ENCODE assay signal across 19 mouse cellular contexts in genomic region chr1:35943800-35944199, GRCm38 (mm10).
DNase-seq lines count a peak whose midpoint lies in the region; ATAC-seq and TF ChIP-seq lines count a peak whose summit lies in the region.
"Had no signal": no experiment of that assay in that cellular context is flagged by ENCODE, and none has a peak within 500 bp of the region (broad histone marks: within the 10 kb centered on the region; RNA-seq: fewer than 3 reads in every experiment).

No protein-coding gene starts in this region.

- H3K4me2 ChIP-seq in intestine, embryonic 15.5 days (replicated peaks): no peak overlapping the region
- H3K4me2 ChIP-seq in intestine, postnatal 0 days (replicated peaks; ENCODE audit: low read depth): no peak overlapping the region
- H3K4me2 ChIP-seq in midbrain, embryonic 12.5 days (replicated peaks): no peak overlapping the region
- no peak overlapping the region for H3K4me2 ChIP-seq in midbrain, embryonic 15.5 days
- no peak overlapping the region for H3K4me2 ChIP-seq in neural tube, embryonic 11.5 days (ENCODE audit: low read depth)
- H3K4me2 ChIP-seq: hindbrain, embryonic 15.5 days; liver, embryonic 13.5 days; stomach, embryonic 15.5 days had no signal

- WGBS in intestine, embryonic 15.5 days: 50% methylated on average over 7 of the region's 7 CpGs
- 62% methylated on average over 7 of the region's 7 CpGs for WGBS in intestine, postnatal 0 days
- WGBS in midbrain, embryonic 12.5 days: 16% methylated on average over 7 of the region's 7 CpGs
- WGBS in midbrain, embryonic 15.5 days: 31% methylated on average over 7 of the region's 7 CpGs
- WGBS in neural tube, embryonic 11.5 days: 12% methylated on average over 7 of the region's 7 CpGs

- peak; percentile 36 for DNase-seq in embryo, embryonic 11 days
- no peak for DNase-seq in embryo, embryonic 9.5 days (ENCODE audit: extremely low spot score)
- DNase-seq in neural tube, embryonic 11.5 days (ENCODE audit: low spot score): peak; percentile 42
- DNase-seq in spleen, postnatal 4 days (ENCODE audit: low spot score in 2 of 2): no peak
- DNase-seq: cerebellum, adult 9-10 months; gastrocnemius, postnatal 25 days; liver, embryonic 13.5 days; spleen, adult 18-20 months had no signal

- no peak for TF ChIP-seq CTCF in intestine, postnatal 0 days (IDR thresholded peaks at IDR 0.05; ENCODE audit: low read depth)

- H3K4me3 ChIP-seq in intestine, embryonic 15.5 days (replicated peaks): no peak overlapping the region
- H3K4me3 ChIP-seq in intestine, postnatal 0 days (ENCODE audit: low read depth, low read length): no peak overlapping the region
- H3K4me3 ChIP-seq in midbrain, embryonic 12.5 days: no peak overlapping the region
- H3K4me3 ChIP-seq in midbrain, embryonic 15.5 days: no peak overlapping the region
- no peak overlapping the region for H3K4me3 ChIP-seq in neural tube, embryonic 11.5 days (ENCODE audit: low read depth, low read length)
- H3K4me3 ChIP-seq: erythroblast, embryonic 14.5 days; hindbrain, embryonic 15.5 days; left cerebral cortex, adult 2 months; liver, embryonic 13.5 days; myocyte; stomach, embryonic 15.5 days had no signal

- H3K36me3 ChIP-seq in intestine, embryonic 15.5 days: no peaks in the 10 kb centered on the region
- H3K36me3 ChIP-seq in intestine, postnatal 0 days (ENCODE audit: control insufficient read depth, insufficient read depth): no peaks in the 10 kb centered on the region
- H3K36me3 ChIP-seq in midbrain, embryonic 12.5 days: no peaks in the 10 kb centered on the region
- no peaks in the 10 kb centered on the region for H3K36me3 ChIP-seq in midbrain, embryonic 15.5 days (replicated peaks)
- no peaks in the 10 kb centered on the region for H3K36me3 ChIP-seq in neural tube, embryonic 11.5 days (ENCODE audit: control insufficient read depth, insufficient read depth, low read length)
- H3K36me3 ChIP-seq: hindbrain, embryonic 15.5 days; liver, embryonic 13.5 days; stomach, embryonic 15.5 days had no signal

- no peaks in the 10 kb centered on the region for H3K27me3 ChIP-seq in intestine, embryonic 15.5 days (replicated peaks)
- no peaks in the 10 kb centered on the region for H3K27me3 ChIP-seq in intestine, postnatal 0 days (replicated peaks; ENCODE audit: control insufficient read depth, insufficient read depth, low read length)
- no peaks in the 10 kb centered on the region for H3K27me3 ChIP-seq in midbrain, embryonic 12.5 days
- H3K27me3 ChIP-seq in midbrain, embryonic 15.5 days (replicated peaks): no peaks in the 10 kb centered on the region
- H3K27me3 ChIP-seq in neural tube, embryonic 11.5 days (ENCODE audit: control insufficient read depth, insufficient read depth, low read length): no peaks in the 10 kb centered on the region
- H3K27me3 ChIP-seq: hindbrain, embryonic 15.5 days; liver, embryonic 13.5 days; Patski; stomach, embryonic 15.5 days had no signal

- H3K4me1 ChIP-seq in intestine, embryonic 15.5 days (replicated peaks): no peaks in the 10 kb centered on the region
- no peaks in the 10 kb centered on the region for H3K4me1 ChIP-seq in intestine, postnatal 0 days (replicated peaks; ENCODE audit: control insufficient read depth, insufficient read depth, low read length)
- peaks cover 38% of the 10 kb centered on the region for H3K4me1 ChIP-seq in midbrain, embryonic 12.5 days
- H3K4me1 ChIP-seq in midbrain, embryonic 15.5 days: peaks cover 31% of the 10 kb centered on the region
- H3K4me1 ChIP-seq in neural tube, embryonic 11.5 days (ENCODE audit: control insufficient read depth, insufficient read depth, low read length): peaks cover 16% of the 10 kb centered on the region

- H3K9me3 ChIP-seq in intestine, embryonic 15.5 days: no peaks in the 10 kb centered on the region
- H3K9me3 ChIP-seq in intestine, postnatal 0 days (ENCODE audit: control insufficient read depth): no peaks in the 10 kb centered on the region
- H3K9me3 ChIP-seq in midbrain, embryonic 12.5 days: no peaks in the 10 kb centered on the region
- no peaks in the 10 kb centered on the region for H3K9me3 ChIP-seq in midbrain, embryonic 15.5 days
- H3K9me3 ChIP-seq in neural tube, embryonic 11.5 days (ENCODE audit: control insufficient read depth, low read length): peaks cover 3% of the 10 kb centered on the region; the same call in 1 of the 2 replicates
- H3K9me3 ChIP-seq: hindbrain, embryonic 15.5 days; liver, embryonic 13.5 days; stomach, embryonic 15.5 days had no signal

- no peak overlapping the region for H3K27ac ChIP-seq in intestine, embryonic 15.5 days
- H3K27ac ChIP-seq in intestine, postnatal 0 days (ENCODE audit: low read depth, low read length): no peak overlapping the region
- H3K27ac ChIP-seq in midbrain, embryonic 12.5 days (replicated peaks): peak overlapping the region; percentile 35
- no peak overlapping the region for H3K27ac ChIP-seq in midbrain, embryonic 15.5 days
- no peak overlapping the region for H3K27ac ChIP-seq in neural tube, embryonic 11.5 days (ENCODE audit: low read depth, low read length)
- H3K27ac ChIP-seq: hindbrain, embryonic 15.5 days; left cerebral cortex, adult 2 months; liver, embryonic 13.5 days; stomach, embryonic 15.5 days had no signal

- H3K9ac ChIP-seq in intestine, embryonic 15.5 days: no peak overlapping the region
- no peak overlapping the region for H3K9ac ChIP-seq in intestine, postnatal 0 days (ENCODE audit: low read depth, low read length)
- no peak overlapping the region for H3K9ac ChIP-seq in midbrain, embryonic 12.5 days (replicated peaks)
- no peak overlapping the region for H3K9ac ChIP-seq in midbrain, embryonic 15.5 days
- H3K9ac ChIP-seq in neural tube, embryonic 11.5 days (ENCODE audit: low read length): no peak overlapping the region
- H3K9ac ChIP-seq: hindbrain, embryonic 15.5 days; liver, embryonic 13.5 days; stomach, embryonic 15.5 days had no signal

- 0 out of 2 replicates have a peak, but pooled peaks have one; percentile 40 for ATAC-seq in intestine, embryonic 15.5 days
- ATAC-seq in intestine, postnatal 0 days: no peak
- ATAC-seq in midbrain, embryonic 12.5 days (ENCODE audit: low FRiP score, low read depth): peak; percentile 34; the same call in 1 of the 2 replicates
- ATAC-seq in midbrain, embryonic 15.5 days (replicated peaks): no peak
- peak; percentile 55 for ATAC-seq in neural tube, embryonic 11.5 days (ENCODE audit: insufficient read depth, low FRiP score, low TSS enrichment)
- ATAC-seq: lung, postnatal 0 days; Patski had no signal

Comparison
In these comparisons a context has a peak if more than half of its experiments do, and no peak if none do; other contexts are left out.
1. DNase-seq: peak in embryo, embryonic 11 days (single experiment) and neural tube, embryonic 11.5 days (single experiment); none in embryo, embryonic 9.5 days (single experiment) and spleen, postnatal 4 days (0 of 2).
2. ATAC-seq: peak in intestine, embryonic 15.5 days (single experiment), midbrain, embryonic 12.5 days (single experiment) and neural tube, embryonic 11.5 days (single experiment); none in intestine, postnatal 0 days (single experiment) and midbrain, embryonic 15.5 days (single experiment).